Mouse (Mus musculus) mammary gland, adult 2 months (tissue): ENCODE measurements around the gene Chad. TPM values are rescaled to one million over a fixed set of nuclear protein-coding genes. Genes with fewer than 3 reads are reported as not detected.

Experiments
- polyA plus RNA-seq: library from polyadenylated mRNA; depleted of rRNA; stranded (reverse); fragments of >200 nt; gene quantifications from 2 replicates; pipeline ENCODE4 v1.2.3, GENCODE M21; 2012; ENCODE audit warnings: low replicate concordance; rRNA removed

Gene Chad
- polyA plus RNA-seq: 0.10 and 0.14 TPM in 2 replicates

DNA sequence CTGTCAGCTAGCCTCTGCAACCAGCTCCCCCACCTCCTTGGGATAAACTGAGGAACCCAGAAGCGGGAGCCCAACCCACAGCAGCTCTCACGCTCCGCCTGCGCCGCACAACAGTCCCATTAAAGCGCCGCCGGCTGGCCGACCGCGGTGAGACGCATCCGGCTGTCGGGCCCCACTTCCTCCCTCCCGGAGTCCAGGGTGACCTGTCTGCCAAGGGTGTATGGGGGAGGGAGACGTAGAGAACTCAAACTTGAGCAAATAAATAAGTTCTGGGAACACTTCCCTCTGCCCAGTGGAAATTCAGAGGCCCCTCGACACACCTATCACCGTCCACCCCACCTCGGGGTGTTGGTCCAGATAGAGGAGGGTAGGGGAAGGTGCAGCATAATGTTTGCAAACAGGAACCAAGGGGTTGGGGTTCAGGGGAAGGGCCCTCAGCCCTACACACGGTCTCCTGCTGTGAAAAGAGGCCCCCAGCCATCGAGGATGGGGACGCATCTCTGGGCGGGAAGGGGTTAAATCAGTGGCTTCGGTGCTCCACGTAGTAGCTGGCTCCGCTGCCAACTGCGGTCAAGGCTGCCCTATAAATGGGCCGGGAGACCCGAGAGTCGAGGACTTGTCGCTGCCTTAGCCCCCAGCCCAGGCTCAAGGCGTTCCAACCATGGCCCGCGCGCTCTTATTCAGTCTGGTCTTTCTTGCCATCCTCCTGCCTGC is at the start of gene Chad:
Gene Chad, plus strand, starts transcription at position 611 of the 714 bp plus-strand sequence.

DNA sequence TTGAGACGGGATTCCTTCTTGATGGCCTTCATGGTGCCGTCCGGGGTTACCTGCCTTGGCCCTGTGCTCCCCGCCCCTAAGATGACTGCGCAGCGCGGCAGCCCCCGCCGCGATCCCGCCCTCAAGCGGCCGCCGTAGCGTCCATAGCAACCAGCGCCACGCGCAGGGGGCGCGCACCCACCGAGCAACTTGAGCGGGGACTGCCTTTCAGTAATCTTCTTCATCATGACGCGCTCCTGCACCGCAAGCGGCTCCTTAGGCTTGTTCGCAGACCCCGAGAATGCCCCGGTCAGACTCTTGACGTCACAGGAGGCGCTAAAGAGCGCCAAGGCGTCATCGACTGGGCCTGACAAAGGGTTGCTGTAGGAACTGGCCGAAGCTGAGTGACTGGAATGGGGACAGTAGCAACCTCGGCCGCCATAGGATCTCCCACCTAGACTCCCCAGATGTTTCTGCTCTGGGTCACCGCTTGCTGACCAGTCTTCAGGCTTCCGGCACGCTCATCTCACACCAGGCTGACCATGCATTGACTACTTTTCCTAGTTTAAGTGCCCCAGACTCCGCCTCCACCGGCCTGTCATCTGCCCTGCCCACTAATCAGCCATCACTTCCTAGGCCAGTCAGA is 43.5 kb upstream of the Chad start, which contains the start of gene Mycbpap:
Gene Mycbpap, minus strand, starts transcription at position 524 of the 625 bp plus-strand sequence.

DNA sequence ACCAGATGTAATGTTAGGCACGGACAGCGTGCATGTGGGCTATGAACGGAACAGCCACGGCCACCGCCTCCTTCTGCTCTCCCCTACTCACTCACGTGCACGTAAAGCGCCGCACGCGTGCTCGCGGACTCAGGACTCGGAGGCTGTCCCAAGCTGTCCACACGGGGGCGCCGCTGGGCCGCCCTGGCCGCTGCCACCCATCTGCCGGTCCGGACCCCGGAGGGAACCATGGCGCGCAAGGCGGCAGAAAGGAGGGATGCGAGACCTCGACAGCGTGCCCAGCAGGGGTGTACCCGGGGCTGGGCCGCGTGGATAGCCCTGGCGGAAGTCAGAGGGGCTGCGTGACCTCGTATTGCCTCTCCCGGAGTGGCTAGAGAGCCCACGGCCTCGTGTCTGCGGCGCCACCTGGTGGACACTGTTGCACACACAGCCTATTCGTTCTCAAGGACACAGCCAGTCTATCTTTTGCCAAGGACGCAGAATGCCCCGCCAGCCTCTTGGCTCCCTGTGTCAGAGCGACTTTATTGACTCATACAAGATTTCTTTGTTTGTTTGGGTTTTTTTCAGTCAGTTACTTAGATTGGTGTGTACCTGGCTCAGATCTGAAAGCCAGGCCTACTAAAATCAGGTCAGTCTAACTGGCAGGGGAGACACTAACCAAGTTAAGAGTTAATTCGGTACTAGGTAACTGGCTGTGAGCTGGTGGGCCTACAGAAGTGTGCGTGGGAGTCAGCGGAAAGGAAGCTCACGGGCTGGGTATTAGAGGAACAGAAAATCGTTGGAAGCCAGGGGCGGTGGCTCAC is 15.8 kb upstream of the Chad start, which contains the start of gene Rsad1:
Gene Rsad1, minus strand, starts transcription at position 368 of the 803 bp plus-strand sequence.

DNA sequence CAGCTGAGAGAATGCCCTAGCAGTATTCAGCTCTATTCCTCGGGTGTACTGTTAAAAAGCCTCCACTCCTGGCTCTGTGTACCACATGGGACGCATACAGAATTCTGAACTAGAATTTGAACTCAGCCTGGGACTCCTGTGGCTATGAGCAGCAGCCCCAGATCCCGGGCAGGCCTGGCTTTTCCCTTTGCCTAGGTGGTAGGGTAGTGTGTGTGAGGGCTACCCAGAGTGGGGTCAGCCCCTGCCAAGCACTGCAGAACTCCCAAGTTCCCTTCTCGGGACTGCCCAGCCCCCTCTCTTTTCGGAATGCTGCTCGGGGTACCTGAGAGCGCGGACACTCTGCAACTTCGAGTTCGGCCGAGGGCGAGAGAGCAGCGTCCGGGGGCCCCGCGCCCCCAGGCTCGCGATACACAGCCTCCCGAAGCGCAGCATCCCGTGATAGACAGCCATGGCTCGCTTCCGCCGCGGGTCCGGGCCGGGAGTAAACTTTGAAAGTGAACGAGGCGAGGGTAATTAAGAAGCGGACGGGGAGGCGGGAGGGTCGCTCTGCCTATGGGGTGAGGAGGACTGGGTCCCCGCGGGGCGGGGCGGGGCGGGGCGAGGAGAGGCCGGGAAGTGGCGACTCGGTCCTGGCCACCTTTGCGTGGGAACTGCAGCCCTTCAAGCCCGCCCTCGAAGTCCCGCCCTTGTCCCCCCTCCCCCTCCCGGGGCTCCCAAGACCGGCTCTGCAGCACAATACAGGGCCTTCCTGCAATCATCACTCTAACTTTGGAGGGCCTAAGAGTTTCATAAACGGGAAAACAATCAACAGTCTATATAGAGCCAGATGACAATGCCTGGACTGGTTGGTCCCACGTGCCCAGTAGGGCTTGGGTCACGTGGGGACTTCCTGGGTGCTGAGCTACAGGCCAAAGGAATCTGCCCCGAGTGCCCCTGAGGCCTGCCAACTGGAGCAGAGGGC is 36.8 kb downstream of the Chad start, which contains the start of gene Acsf2:
Gene Acsf2, minus strand, starts transcription at position 551 of the 961 bp plus-strand sequence.

Other genes starting within 250 kb of the Chad start
- gene Luc7l3, start 243.1 kb upstream of the Chad start, polyA plus RNA-seq: 5.7 and 14.1 TPM in 2 replicates
- gene Ankrd40, start 237.0 kb upstream of the Chad start, polyA plus RNA-seq: 131 and 159 TPM in 2 replicates
- 17.6 and 20.2 TPM in 2 replicates for gene Abcc3, start 172.1 kb upstream of the Chad start, polyA plus RNA-seq
- 56.3 and 63.6 TPM in 2 replicates for gene Cacna1g, start 90.8 kb upstream of the Chad start, polyA plus RNA-seq
- 0.07 and 0.36 TPM in 2 replicates for gene Spata20, start 78.9 kb upstream of the Chad start, polyA plus RNA-seq
- gene Epn3, start 65.1 kb upstream of the Chad start, polyA plus RNA-seq: 6.2 and 14.0 TPM in 2 replicates
- gene Mycbpap, start 43.3 kb upstream of the Chad start, polyA plus RNA-seq: 1.2 and 1.5 TPM in 2 replicates
- 10.7 TPM in 2 replicates for gene Rsad1, start 15.8 kb upstream of the Chad start, polyA plus RNA-seq
- 52.2 and 58.5 TPM in 2 replicates for gene Acsf2, start 36.8 kb downstream of the Chad start, polyA plus RNA-seq
- 57.2 and 67.5 TPM in 2 replicates for gene Lrrc59, start 64.7 kb downstream of the Chad start, polyA plus RNA-seq
- 27.2 and 58.8 TPM in 2 replicates for gene Mrpl27, start 88.7 kb downstream of the Chad start, polyA plus RNA-seq
- 0.53 and 0.55 TPM in 2 replicates for gene Eme1, start 88.9 kb downstream of the Chad start, polyA plus RNA-seq
- 30.2 and 77.2 TPM in 2 replicates for gene Xylt2, start 112.5 kb downstream of the Chad start, polyA plus RNA-seq
- gene Gm11541, start 139.5 kb downstream of the Chad start, polyA plus RNA-seq: not detected in 2 replicates
- gene Cdc34b, start 176.7 kb downstream of the Chad start, polyA plus RNA-seq: 0.11 TPM in 1 of 2 replicates, not detected in the other
- not detected in 2 replicates for gene Tmem92, start 217.7 kb downstream of the Chad start, polyA plus RNA-seq